Mouse (Mus musculus): Measurements from ENCODE around the gene I830077J02Rik.

DNA sequence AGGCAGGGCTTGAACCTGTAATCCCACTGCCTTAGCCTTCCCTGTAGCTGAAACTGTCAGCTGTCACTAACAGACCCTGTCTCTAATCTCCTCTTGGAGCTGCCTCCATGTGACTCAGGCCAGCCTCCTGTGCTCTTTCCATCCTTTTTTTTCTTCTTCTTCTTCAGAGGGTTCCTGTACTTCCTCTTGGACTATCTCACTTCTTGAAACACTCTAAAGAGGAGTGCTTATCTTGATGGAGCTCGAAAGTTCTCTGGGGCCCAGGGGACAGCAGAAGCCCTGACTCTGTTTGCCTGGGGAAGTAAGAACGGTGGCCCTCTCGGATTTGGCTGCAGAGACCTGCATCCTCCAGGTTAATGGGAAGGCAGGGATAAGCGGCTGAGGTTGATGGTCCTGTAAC, 28.3 kb downstream of the I830077J02Rik start:
- TF ChIP-seq GATA1 (IDR thresholded peaks at IDR 0.05; ENCODE audit: borderline replicate concordance, low read length) (no peak), FLI1 (IDR thresholded peaks at IDR 0.05; ENCODE audit: low read length) (no peak)

Measured in megakaryocyte, embryonic 14.5 days (primary cell).